Mouse (Mus musculus) midbrain, embryonic 10.5 days (tissue): ENCODE data around the gene Abca3. TPM values are rescaled to one million over a fixed set of nuclear protein-coding genes. Genes with fewer than 3 reads are reported as not detected.
"Not testable (repeated sequence)": the region's sequence is repeated elsewhere in the genome, so short reads cannot be mapped to it uniquely, and the experiment has no call there.

Source experiments
- DNase-seq: peaks from one replicate; pipeline ENCODE4 v3.0.0-alpha.2; 2017; ENCODE audit warnings: low spot score
- H3K27ac ChIP-seq: fragments of 300-500 bp; sonication (generic); replicated peaks from 2 replicates; pipeline ENCODE4 v1.5.1; 2016; ENCODE audit warnings: mild to moderate bottlenecking
- H3K27me3 ChIP-seq: fragments of 300-500 bp; sonication (generic); 2 replicates; pipeline ENCODE4 v1.6.1; 2016; ENCODE audit warnings: low read depth, mild to moderate bottlenecking; ENCODE audit not compliant: poor library complexity, severe bottlenecking
- H3K36me3 ChIP-seq: fragments of 300-500 bp; sonication (generic); 2 replicates; pipeline ENCODE4 v1.6.1; 2016; ENCODE audit warnings: mild to moderate bottlenecking, moderate library complexity
- H3K4me1 ChIP-seq: fragments of 300-500 bp; sonication (generic); 2 replicates; pipeline ENCODE4 v1.6.1; 2016
- H3K4me3 ChIP-seq: fragments of 300-500 bp; sonication (generic); 2 replicates; pipeline ENCODE4 v1.5.1; 2016; ENCODE audit warnings: mild to moderate bottlenecking, moderate library complexity
- H3K9me3 ChIP-seq: fragments of 300-500 bp; sonication (generic); replicated peaks from 2 replicates; pipeline ENCODE4 v1.6.1; 2016; ENCODE audit warnings: mild to moderate bottlenecking
- WGBS: fragments of 180-500 bp; shearing (Covaris S2); methylation state at CpG from one replicate; pipeline ENCODE4 v1.1.7; 2016; 5-methylcytosine and 5-hydroxymethylcytosine counted together
- polyA plus RNA-seq: library from polyadenylated mRNA; unstranded; fragments of >200 nt; fragmentation: Nextera tagmentation; extraction: Ambion mirVana; gene quantifications from 2 replicates; pipeline ENCODE4 v1.2.1, GENCODE M21; 2016

The Abca3 gene
- polyA plus RNA-seq, 1 experiment from 2014 or later = 8.6 TPM

DNA sequence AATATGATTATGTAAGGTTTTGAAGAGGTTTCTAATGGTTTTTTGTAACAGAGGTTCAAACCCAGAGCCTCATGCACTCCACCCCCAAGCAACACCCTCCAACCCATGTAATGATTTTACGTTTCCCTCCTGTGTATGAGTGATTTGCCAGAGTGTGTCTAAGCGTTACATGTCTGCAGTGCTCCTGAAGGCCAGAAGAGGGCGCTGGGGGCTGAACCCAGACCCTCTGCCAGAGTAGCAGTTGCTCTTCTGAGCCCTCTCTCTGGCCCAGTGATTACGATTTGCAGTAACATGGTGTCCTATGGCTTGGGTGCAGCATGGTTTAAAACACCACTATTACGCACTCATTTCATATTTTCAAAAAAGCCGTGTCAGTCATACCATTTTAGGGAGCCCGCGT, 39.4 kb downstream of the Abca3 start:
- DNase-seq = no peak
- Histone ChIP-seq H3K4me1 (no peaks in the 10 kb centered on the region), H3K36me3 (peaks cover 23% of the 10 kb centered on the region), H3K27ac (no peak overlapping the region), H3K4me3 (no peak overlapping the region), H3K9me3 (no peaks in the 10 kb centered on the region), H3K27me3 (no peaks in the 10 kb centered on the region)
- WGBS = 69% methylated on average over 8 of the region's 8 CpGs

DNA sequence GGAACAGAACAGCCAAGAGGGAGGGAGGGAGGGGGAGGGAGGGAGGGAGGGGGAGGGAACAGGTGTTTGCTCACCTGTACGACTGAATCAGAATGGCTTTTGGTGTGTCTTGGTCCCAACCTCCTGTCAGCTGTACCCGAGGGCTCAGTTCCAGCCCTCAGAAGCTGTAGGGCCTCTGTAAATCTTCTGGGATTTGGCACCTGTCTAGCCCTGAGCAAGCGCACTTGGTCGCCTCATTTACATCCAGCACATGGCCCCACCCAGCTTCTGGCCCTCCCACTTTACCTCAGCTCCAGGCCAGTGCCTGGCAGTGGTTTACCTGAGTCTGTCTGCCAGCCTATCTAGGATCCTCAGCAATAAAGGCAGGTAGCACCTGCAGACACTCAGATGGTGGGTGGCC, 41.8 kb downstream of the Abca3 start:
- Histone ChIP-seq H3K27ac (no peak overlapping the region), H3K36me3 (peaks cover 15% of the 10 kb centered on the region), H3K9me3 (no peaks in the 10 kb centered on the region), H3K4me1 (no peaks in the 10 kb centered on the region), H3K4me3 (no peak overlapping the region), H3K27me3 (no peaks in the 10 kb centered on the region)
- DNase-seq = no peak
- 33% methylated on average over 4 of the region's 4 CpGs for WGBS

DNA sequence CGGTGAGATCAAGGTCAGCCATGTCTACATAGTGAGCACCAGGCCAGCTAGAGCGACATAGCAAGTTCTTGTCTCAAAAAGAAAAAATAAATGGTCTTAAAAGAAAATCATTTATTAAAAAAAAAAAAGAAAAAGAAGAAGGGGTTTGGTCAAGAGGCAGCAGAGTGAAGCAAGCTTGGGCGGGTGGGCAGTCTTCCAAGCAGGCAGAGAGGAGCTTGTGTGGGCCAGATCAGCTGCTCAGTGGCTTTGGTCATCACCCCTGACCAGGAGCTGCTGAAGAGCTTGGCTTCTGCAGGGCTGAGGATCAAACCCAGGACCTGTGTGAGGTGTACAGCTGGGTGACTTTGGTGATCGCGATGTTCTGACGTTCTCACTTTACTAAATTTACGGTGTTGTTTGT, 42.7 kb downstream of the Abca3 start:
- WGBS = 92% methylated on average over 7 of the region's 7 CpGs
- Histone ChIP-seq H3K27ac (no peak overlapping the region), H3K4me3 (no peak overlapping the region), H3K27me3 (no peaks in the 10 kb centered on the region), H3K9me3 (no peaks in the 10 kb centered on the region), H3K4me1 (no peaks in the 10 kb centered on the region), H3K36me3 (peaks cover 17% of the 10 kb centered on the region)
- DNase-seq = no peak

DNA sequence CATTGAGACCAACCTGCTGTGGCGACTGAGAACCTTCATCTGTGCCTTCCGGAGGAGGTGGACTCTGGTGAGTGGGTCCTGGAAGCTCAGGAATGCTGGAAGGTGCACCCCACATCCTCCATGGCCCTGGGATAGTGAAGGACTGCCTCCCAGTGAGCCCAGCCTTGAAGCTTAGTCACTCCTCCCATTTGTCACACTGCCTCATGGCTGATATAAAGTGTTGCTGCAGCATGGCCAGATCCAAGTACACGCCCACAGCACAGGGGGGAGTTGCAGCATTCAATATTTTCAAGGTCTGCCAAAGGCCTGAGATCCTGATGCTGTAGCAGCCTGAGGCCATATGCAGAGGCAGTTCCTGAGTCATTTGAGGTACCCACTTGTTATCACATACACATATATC, 50.6 kb downstream of the Abca3 start:
- WGBS = 72% methylated on average over 3 of the region's 3 CpGs
- Histone ChIP-seq H3K4me3 (no peak overlapping the region), H3K9me3 (no peaks in the 10 kb centered on the region), H3K4me1 (no peaks in the 10 kb centered on the region), H3K27ac (no peak overlapping the region), H3K27me3 (no peaks in the 10 kb centered on the region), H3K36me3 (peaks cover 77% of the 10 kb centered on the region)
- no peak for DNase-seq

DNA sequence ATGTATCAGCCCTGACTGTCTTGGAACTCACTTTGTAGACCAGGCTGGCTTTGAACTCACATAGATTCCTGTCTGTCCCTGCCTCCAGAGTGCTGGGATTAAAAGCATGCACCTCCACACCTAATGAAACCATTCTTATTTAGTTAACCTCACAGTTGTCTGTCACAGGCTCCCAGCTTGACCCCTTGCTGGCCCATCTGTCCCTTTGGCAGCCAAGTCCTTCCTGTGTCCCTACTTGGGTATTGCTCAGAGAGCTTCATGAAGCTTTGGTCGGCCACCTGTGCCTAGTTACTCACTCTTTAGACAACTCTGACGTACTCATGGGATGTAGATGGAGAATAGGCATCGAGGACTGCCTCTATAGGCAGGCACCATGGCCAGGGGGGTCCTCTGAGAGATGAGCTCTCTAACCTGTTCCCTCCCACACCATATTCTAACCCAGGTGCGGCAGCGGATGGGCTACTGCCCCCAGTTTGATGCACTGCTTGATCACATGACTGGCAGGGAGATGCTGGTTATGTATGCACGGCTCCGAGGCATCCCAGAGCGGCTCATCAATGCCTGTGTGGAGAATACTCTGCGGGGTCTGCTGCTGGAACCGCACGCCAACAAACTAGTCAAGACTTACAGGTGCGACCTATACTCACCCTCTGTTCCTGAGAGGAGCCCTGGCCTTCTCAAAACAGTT, 55.5 kb downstream of the Abca3 start:
- no peak overlapping the region for H3K4me3 ChIP-seq
- 90% methylated on average over 12 of the region's 12 CpGs for WGBS
- H3K4me1 ChIP-seq = no peaks in the 10 kb centered on the region
- H3K36me3 ChIP-seq = peaks cover 80% of the 10 kb centered on the region
- H3K27ac ChIP-seq = no peak overlapping the region
- no peaks in the 10 kb centered on the region for H3K27me3 ChIP-seq
- DNase-seq = no peak
- H3K9me3 ChIP-seq = no peaks in the 10 kb centered on the region

DNA sequence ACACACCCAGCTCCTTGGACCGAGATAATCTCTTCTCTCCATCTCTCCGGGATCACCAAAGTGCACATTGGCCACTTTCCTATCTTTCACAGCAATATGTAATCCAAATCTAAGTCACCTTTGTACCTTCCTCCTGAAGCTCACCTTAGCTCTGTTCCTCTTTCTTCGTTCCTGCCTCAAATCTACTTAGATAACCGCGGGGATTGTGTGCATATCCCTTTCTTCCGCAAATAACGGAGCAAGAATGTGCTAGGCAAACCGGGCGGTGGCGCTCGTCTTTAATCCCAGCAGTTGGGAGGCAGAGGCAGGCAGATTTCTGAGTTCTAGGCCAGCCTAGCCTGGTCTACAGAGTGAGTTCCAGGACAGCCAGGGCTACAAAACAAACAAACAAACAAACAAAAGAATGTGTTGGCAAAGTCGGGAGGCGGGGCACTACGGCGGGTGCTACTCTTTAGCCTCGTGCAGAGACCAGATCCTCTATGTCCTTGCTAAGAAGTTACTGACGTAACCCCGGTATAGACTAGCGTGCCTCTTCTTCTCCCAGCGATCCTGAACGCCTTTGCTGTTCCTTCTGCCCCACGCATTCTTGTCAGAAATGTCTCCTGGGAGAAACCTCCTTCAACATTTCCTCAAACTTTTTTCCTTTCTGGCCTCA, 61.9 kb downstream of the Abca3 start:
- WGBS = 37% methylated on average over 22 of the region's 22 CpGs
- Histone ChIP-seq H3K36me3 (peaks cover 54% of the 10 kb centered on the region), H3K27me3 (no peaks in the 10 kb centered on the region), H3K27ac (peak overlapping the region; percentile 97), H3K4me3 (peak overlapping the region; percentile 79), H3K4me1 (peaks cover 37% of the 10 kb centered on the region), H3K9me3 (no peaks in the 10 kb centered on the region)
- DNase-seq = no peak

DNA sequence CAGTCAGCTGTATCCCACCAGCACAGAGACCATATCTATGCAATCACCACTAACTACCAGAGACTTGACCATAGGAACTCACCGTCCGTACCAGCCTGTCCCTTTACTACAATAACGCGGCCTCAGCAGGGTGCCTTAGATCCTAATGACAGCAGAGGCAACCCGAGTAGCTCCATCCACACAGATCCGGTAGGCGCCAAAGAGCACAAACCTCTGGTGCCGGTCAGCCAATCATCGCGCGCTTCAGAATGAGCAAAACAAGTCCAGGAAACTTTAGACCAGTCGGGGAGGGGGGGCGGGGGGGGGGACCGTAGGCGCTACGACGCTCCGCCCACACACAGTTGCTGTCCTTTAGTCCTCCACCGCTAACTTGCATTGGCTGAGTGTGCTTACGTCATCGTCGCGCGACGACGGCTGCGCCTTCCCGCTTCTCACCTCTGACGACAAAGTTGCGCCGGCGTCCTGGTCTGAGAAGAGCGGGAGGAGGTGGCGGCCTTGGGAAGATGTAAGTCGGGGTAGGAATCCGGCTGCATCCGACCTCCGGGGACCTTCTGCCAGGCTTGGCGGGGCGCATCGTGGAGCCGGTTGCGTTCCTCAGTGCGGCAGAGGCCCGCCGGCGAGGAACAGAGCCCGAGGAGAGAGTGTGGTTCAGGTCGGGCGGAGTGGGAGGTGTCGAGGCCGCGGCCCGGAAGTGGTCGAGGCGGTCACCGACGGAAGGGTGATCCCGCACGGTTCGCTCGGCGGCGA, 62.7 kb downstream of the Abca3 start, which contains the start of gene Rnps1:
Rnps1 (plus strand) TSS at position 336 of the 747 bp plus-strand sequence.
- Histone ChIP-seq H3K9me3 (no peaks in the 10 kb centered on the region), H3K36me3 (peaks cover 54% of the 10 kb centered on the region), H3K27me3 (no peaks in the 10 kb centered on the region), H3K4me1 (peaks cover 37% of the 10 kb centered on the region), H3K4me3 (peak within 1 kb of the TSS; percentile 79), H3K27ac (peak within 1 kb of the TSS; percentile 97)
- WGBS = under 1% methylated on average over 64 of the region's 64 CpGs
- peak; percentile 100 for DNase-seq

DNA sequence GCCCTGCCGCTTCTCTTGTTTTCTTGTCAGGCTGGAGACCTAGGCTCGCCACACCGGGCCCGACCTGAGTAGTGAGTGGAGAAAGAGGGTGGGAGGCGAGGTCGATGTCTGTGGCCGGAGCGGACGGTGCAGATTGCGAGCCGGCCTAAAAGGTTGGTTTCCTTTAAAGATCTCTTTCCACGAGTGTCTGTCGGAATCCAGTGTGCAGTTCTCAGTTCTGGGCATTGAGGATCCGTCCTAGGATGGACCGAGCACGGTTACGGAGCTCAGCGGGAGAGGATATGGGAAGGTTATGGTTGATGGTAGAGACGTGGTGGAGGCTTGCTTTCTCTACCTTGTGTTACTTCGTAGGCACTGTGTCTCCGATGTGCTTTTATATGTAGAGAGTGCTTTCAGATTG, 63.3 kb downstream of the Abca3 start:
- Histone ChIP-seq H3K9me3 (no peaks in the 10 kb centered on the region), H3K4me1 (peaks cover 37% of the 10 kb centered on the region), H3K27ac (peak overlapping the region; percentile 97), H3K36me3 (peaks cover 54% of the 10 kb centered on the region), H3K27me3 (no peaks in the 10 kb centered on the region), H3K4me3 (peak overlapping the region; percentile 79)
- under 1% methylated on average over 21 of the region's 21 CpGs for WGBS
- DNase-seq = no peak

DNA sequence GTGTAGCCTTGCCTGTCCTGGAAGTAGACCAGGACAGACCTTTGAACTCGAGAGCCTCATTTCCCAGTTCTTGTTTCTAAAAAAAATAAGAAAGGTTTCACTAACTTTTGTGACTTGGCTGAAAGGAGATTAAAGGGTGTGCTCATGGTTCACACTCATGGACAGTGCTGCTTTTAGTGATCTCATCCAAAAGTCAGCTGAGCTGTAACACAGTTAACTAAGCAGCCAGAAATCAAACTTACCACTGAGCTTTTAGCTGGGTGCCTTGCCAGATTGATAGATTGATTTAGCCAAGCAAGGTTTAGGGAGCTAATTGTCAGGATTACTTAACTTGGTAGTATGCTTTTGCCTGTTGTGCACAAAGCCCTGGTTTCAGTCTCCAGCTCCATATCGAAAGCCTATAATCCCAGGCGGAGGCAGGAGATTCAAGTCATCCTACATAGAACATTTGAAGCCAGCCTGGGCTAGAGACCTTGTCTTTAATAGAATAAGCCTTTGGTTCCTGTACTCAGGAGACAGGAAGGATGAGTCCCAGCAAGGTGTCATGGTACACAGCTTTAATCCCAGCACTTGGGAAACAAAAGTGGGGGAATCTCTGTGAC, 64.4 kb downstream of the Abca3 start:
- Histone ChIP-seq H3K9me3 (no peaks in the 10 kb centered on the region), H3K4me1 (peaks cover 37% of the 10 kb centered on the region), H3K4me3 (peak overlapping the region; percentile 79), H3K27ac (no peak overlapping the region), H3K36me3 (peaks cover 55% of the 10 kb centered on the region), H3K27me3 (no peaks in the 10 kb centered on the region)
- DNase-seq = no peak
- 87% methylated on average over 3 of the region's 3 CpGs for WGBS

DNA sequence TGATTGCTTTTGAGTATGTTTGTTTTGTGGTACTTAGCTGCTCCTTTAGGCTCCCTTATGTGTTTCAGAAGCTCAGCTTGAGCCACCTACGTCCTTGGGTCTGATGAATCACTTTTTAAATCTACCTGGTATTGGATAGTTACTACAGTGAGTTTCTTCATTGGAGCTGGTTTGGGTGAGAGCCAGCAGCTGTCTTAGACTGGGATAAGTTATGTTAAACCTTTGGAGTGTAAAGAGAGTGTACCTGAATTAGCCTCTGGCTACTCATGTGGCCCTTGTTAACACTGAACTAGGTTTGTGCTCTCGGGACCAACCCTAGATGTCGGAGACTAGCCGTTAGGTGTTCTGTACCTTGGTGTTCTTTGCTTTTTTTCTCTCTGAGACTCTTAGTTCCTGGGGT, 71.4 kb downstream of the Abca3 start:
- H3K36me3 ChIP-seq = peaks cover 78% of the 10 kb centered on the region
- H3K4me1 ChIP-seq = peaks cover 13% of the 10 kb centered on the region
- no peaks in the 10 kb centered on the region for H3K27me3 ChIP-seq
- H3K9me3 ChIP-seq = no peaks in the 10 kb centered on the region
- H3K4me3 ChIP-seq = no peak overlapping the region
- no peak overlapping the region for H3K27ac ChIP-seq
- DNase-seq = no peak
- 95% methylated on average over 4 of the region's 4 CpGs for WGBS

DNA sequence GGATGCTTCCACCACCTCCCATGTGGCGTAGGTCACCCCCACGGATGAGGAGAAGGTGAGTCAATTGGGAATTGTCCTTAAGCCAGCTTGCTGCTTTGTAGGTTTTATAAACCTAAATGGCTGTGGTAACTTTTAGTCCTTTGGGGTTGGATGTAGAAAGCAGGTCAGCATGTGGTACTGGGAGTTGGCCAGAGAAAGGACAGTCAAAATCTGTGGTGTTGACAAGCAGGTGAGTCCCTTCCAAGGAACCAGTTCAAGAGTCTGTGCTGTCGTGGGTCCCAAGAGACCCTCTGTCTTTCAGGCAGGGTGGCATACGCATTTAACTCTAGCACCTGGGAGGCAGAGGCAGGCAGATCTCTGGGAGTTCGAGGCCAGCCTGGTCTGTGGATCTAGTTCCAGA, 72.7 kb downstream of the Abca3 start:
- WGBS = 94% methylated on average over 5 of the region's 5 CpGs
- Histone ChIP-seq H3K27me3 (no peaks in the 10 kb centered on the region), H3K27ac (no peak overlapping the region), H3K4me3 (no peak overlapping the region), H3K9me3 (no peaks in the 10 kb centered on the region), H3K36me3 (peaks cover 67% of the 10 kb centered on the region), H3K4me1 (peaks cover 16% of the 10 kb centered on the region)
- DNase-seq = no peak

DNA sequence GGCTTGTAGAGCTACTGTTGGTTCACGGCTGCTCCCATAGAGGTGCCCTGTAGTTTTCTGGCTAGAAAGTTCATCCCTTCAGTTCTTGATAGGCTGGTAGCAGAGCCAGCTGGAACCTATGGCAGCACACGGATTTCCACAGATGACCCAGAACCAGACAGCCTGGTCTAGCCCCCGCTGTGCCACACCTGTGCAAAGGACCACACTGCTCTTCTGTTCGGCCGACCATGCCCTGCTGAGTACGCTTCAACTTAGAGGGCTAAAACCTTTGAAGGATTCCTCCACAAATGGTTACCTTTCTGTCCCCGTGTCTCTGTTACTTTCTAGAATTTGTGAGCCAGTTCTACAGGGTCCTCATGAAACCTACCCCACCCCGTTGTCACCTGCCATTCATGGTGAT, 73.6 kb downstream of the Abca3 start:
- DNase-seq, H3K9me3 ChIP-seq, H3K27me3 ChIP-seq, H3K4me3 ChIP-seq, H3K27ac ChIP-seq: not testable (repeated sequence)
- Histone ChIP-seq H3K36me3 (peaks cover 67% of the 10 kb centered on the region), H3K4me1 (peaks cover 20% of the 10 kb centered on the region)
- WGBS = 94% methylated on average over 6 of the region's 8 CpGs
